Mouse (Mus musculus): Measurements from ENCODE around the gene Disc1.

The Disc1 gene

DNA sequence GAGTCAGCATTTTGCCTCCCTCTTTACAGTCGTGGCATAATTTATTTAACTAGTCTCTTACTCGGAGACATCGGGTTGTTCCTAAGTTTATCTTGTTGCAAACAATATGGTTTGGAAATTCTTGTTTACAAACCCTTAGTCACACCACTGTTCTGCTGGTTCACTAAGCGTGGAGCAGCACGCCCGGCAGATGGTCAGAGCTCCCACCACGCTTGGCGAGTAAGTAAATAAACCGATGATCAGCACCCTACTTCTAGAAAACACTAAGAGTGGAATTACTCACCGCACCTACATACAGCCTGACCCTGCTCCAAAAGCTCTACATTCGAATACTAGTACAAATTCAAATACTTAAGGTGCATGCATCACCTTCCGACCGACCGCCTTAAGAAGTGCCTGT lies 256.0 kb downstream of the Disc1 start:
- no peak for DNase-seq (ENCODE audit: low read depth)
